Mouse (Mus musculus): ENCODE measurements around the gene Cers4.
A peak's percentile ranks its signal among the peaks of the same experiment; 100 is the strongest.

Cers4 gene

GRCm38 (mm10) chr8:4492851-4493685, at the start of gene Cers4:
TSS of gene Cers4 (plus strand) at chr8:4493026.
- peak; percentile 88 for DNase-seq

GRCm38 (mm10) chr8:4458165-4458564, 34.7 kb upstream of the Cers4 start:
- DNase-seq: no peak

- DNase-seq: no peak
Observed at GRCm38 (mm10) chr8:4463061-4463460, 29.8 kb upstream of the Cers4 start.

DNA sequence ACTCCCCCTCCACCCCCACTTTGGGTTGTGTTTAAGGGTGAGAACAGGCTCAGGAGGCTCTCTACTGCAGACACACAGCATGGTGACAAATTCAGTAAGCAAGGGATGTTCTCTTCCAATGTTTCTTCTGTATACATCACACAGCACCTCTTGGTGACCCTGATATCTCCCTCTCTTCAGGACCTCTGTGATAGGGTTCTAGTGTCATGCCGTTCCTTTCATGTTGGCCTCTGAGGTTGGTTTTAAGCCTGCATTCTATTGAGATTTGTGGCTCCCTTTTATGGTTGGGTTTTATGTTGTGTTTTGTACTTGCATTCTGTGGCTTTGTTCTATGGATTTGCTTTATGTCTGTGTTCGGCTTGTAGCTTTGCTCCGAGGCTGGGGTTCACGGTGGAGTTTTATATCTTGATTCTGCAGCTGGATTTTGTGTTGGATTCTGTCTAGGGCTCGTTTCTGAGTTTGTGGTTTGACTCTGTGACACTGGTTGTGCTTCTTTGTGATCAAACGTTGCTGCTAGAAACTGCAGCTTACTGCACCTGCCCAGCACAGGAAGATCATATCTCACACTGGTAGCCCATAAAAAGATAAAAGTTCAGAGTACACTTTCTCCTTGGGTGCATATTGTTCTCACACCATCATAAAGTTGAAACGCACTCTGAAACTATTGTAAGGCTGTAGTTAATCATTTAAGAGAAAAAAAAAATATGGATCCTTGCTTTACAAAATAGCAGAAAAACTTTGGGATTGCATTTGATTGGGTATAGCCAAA, 18.2 kb upstream of the Cers4 start:
- no peak for DNase-seq

- DNase-seq: no peak
Observed at GRCm38 (mm10) chr8:4481154-4481553, 11.7 kb upstream of the Cers4 start.

GRCm38 (mm10) chr8:4481586-4481985, 11.2 kb upstream of the Cers4 start:
- no peak for DNase-seq

- DNase-seq: no peak
Observed at GRCm38 (mm10) chr8:4482501-4482900, 10.3 kb upstream of the Cers4 start.

DNA sequence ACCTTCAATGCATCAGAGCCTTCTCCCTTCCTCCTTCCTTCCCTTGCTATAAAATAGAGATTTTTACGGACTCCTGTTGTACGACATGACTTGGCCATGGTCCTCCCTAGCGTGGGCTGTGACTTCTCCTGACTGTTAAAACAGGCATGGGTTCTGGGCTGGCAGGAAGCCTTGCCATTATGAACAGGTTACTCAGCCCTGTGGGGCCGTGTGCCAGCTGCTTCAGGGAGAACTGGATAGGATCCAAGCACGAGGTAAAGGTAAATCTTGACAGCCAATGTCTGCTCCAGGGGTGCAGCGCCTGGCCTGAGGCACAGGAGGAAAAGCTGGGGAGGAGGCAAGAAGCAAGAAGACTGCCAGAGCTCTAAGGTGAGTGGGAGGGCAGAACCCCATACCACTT, 9.5 kb upstream of the Cers4 start:
- no peak for DNase-seq

DNA sequence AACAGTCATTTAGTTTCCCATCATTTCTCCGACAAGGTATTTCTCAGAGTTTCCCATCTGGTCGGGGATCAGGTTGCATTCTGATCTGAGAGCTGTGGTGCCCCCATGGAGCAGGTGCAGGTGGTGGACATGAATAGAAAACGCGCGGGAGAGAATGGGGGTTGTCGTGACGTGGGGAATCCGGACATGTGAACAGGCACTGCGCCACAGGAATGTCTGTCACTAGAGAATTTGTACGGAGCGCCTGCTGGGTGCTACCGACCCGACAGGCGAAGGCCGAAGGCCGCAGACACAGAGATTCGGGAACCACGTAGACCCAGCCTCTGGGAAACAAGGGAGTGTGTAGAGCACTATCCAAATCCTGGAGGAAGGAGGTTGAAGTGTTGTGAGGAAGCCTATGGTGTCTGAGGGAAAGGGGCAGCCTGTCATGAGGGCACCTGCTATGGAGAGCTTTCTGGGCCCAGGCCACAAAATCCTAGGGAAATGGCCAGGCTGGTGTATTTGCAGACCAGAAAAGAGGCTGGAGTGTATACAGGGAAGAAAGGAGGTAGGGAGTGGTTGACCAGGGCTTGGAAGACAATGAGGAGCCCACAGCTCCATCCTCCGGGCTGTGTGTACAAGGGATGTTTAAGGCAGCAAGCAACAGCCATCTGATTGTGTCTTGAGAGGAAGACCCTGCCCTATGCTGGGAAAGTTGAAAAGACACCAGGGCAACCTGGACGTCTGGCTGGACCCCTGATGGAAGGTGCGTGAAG, 1.0 kb downstream of the Cers4 start:
- DNase-seq: peak; percentile 50

DNA sequence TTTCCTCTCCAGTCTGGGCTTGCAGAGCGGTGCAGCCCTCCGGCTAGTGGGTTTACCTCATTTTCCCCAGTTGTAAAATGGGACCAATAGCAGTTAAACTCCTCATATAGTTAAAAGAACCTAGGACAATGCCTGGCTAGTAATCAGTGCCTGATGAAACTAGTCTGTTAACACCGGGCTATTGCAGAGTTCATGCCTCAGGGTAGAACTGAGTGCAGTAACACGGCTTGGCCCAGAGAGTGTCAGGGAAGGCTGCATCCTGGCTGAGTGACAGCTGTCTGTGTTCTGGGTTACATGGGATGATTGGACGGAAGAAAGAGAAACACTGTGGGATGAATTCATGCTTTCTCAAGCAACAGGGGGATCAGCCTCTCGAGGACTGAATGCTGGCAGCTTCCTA, 3.1 kb downstream of the Cers4 start:
- DNase-seq: no peak

GRCm38 (mm10) chr8:4497610-4498009, 4.8 kb downstream of the Cers4 start:
- DNase-seq: no peak

GRCm38 (mm10) chr8:4505364-4505763, 12.5 kb downstream of the Cers4 start:
- no peak for DNase-seq

- no peak for DNase-seq
Observed at GRCm38 (mm10) chr8:4507527-4507926, 14.7 kb downstream of the Cers4 start.

GRCm38 (mm10) chr8:4510824-4511223, 18.0 kb downstream of the Cers4 start:
- no peak for DNase-seq

- DNase-seq: no peak
Observed at GRCm38 (mm10) chr8:4511429-4512115, 18.7 kb downstream of the Cers4 start.

DNA sequence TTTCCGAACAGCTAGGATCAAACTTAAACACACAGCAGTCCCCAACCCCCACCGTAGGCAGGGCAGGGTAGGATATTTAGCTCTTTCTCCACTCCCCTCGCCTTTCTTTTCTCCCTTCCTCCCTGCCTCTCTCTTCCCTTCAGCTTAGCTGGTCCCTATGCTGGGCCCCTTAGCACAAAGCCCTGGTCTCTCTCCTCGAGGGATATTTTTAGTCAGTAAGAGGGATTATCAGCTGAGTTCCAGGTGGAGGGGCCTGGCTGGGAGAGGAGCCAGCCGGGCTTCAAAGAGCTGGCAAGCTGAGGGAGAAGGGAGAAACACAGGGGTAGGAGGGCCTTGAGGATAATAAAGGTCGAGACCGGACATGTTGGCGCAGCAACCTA, 19.3 kb downstream of the Cers4 start:
- DNase-seq: peak; percentile 40

- peak; percentile 17 for DNase-seq
Observed at GRCm38 (mm10) chr8:4516162-4516561, 23.3 kb downstream of the Cers4 start.

GRCm38 (mm10) chr8:4521472-4521871, 28.6 kb downstream of the Cers4 start:
- DNase-seq: no peak

GRCm38 (mm10) chr8:4523525-4523924, 30.7 kb downstream of the Cers4 start:
- DNase-seq: no peak

Measured in embryo, embryonic 11 days (tissue).